Mouse (Mus musculus) B cell, adult (primary cell): ENCODE data around the gene Tbc1d10b. TPM values are rescaled to one million over a fixed set of nuclear protein-coding genes. Genes with fewer than 3 reads are reported as not detected.

ENCODE experiments used
- total RNA-seq: library from RNA; stranded (reverse); gene quantifications from 4 replicates; pipeline ENCODE4 v1.2.4, GENCODE M21; 2023; ENCODE audit not compliant: inconsistent age

The Tbc1d10b gene
- total RNA-seq: 54.5 to 63.3 TPM (median 58.6 TPM) in 4 replicates

GRCm38 (mm10) chr7:127208295-127208552 is at the start of gene Tbc1d10b:
Gene Tbc1d10b, minus strand, starts transcription at chr7:127208468.

GRCm38 (mm10) chr7:127243870-127244657 is 35.8 kb upstream of the Tbc1d10b start, which contains the start of gene Zfp771:
Gene Zfp771, plus strand, starts transcription at chr7:127244274.

GRCm38 (mm10) chr7:127232622-127233367 is 24.5 kb upstream of the Tbc1d10b start, which contains the start of the genes Zfp553 and Sept1:
Gene Zfp553, plus strand, starts transcription at chr7:127233061.
Gene Sept1, minus strand, starts transcription at chr7:127233130.

GRCm38 (mm10) chr7:127208553-127209438 is 528 bp upstream of the Tbc1d10b start, which contains the start of gene Mylpf:
Gene Mylpf, plus strand, starts transcription at chr7:127208890.

GRCm38 (mm10) chr7:127195544-127196295 is 12.5 kb downstream of the Tbc1d10b start, which contains the start of gene Cd2bp2:
Gene Cd2bp2, minus strand, starts transcription at chr7:127196050.

Other genes starting within 250 kb of the Tbc1d10b start
- 66.9 to 70.5 TPM (median 68.4 TPM) in 4 replicates for gene Cdipt, start 232.6 kb downstream of the Tbc1d10b start, total RNA-seq
- 0.54 to 1.4 TPM (median 1.3 TPM) in 4 replicates for gene Cdiptos, start 232.4 kb downstream of the Tbc1d10b start, total RNA-seq
- 41.1 to 44.2 TPM (median 42.9 TPM) in 4 replicates for gene Mvp, start 193.8 kb downstream of the Tbc1d10b start, total RNA-seq
- 6.5 to 7.8 TPM (median 6.7 TPM) in 3 of 4 replicates, not detected in the other for gene Pagr1b, start 192.0 kb downstream of the Tbc1d10b start, total RNA-seq
- gene Pagr1a, start 191.1 kb downstream of the Tbc1d10b start, total RNA-seq: 3.8 to 30.1 TPM (median 20.5 TPM) in 3 of 4 replicates, not detected in the other
- gene Gm42742, start 187.4 kb downstream of the Tbc1d10b start, total RNA-seq: 26.9 to 42.2 TPM (median 37.4 TPM) in 4 replicates
- gene Prrt2, start 187.3 kb downstream of the Tbc1d10b start, total RNA-seq: 1.2 to 1.6 TPM (median 1.4 TPM) in 4 replicates
- 211 to 222 TPM (median 215 TPM) in 4 replicates for gene Maz, start 181.4 kb downstream of the Tbc1d10b start, total RNA-seq
- 2.8 to 4.5 TPM (median 3.0 TPM) in 4 replicates for gene Kif22, start 166.0 kb downstream of the Tbc1d10b start, total RNA-seq
- gene Zg16, start 121.1 kb downstream of the Tbc1d10b start, total RNA-seq: 2.3 to 4.0 TPM (median 2.6 TPM) in 3 of 4 replicates, not detected in the other
- 46.0 to 63.9 TPM (median 57.5 TPM) in 4 replicates for gene AI467606, start 117.1 kb downstream of the Tbc1d10b start, total RNA-seq
- gene Qprt, start 86.2 kb downstream of the Tbc1d10b start, total RNA-seq: 0.42 to 1.1 TPM (median 0.59 TPM) in 4 replicates
- gene Spn, start 70.6 kb downstream of the Tbc1d10b start, total RNA-seq: 6.5 to 8.8 TPM (median 7.3 TPM) in 4 replicates
- 76.0 to 79.5 TPM (median 77.9 TPM) in 4 replicates for gene Cd2bp2, start 12.4 kb downstream of the Tbc1d10b start, total RNA-seq
- 5.3 to 13.4 TPM (median 8.4 TPM) in 4 replicates for gene Mylpf, start 422 bp upstream of the Tbc1d10b start, total RNA-seq
- gene Zfp553, start 24.6 kb upstream of the Tbc1d10b start, total RNA-seq: 9.1 to 13.5 TPM (median 10.3 TPM) in 4 replicates
- gene Sept1, start 24.7 kb upstream of the Tbc1d10b start, total RNA-seq: 393 to 439 TPM (median 415 TPM) in 4 replicates
- 14.8 to 24.2 TPM (median 17.5 TPM) in 4 replicates for gene Zfp771, start 35.8 kb upstream of the Tbc1d10b start, total RNA-seq
- 13.9 to 18.3 TPM (median 14.3 TPM) in 4 replicates for gene Dctpp1, start 52.2 kb upstream of the Tbc1d10b start, total RNA-seq
- gene Sephs2, start 65.6 kb upstream of the Tbc1d10b start, total RNA-seq: 28.1 to 30.4 TPM (median 28.4 TPM) in 4 replicates
- gene Itgal, start 87.8 kb upstream of the Tbc1d10b start, total RNA-seq: 116 to 127 TPM (median 121 TPM) in 4 replicates
- 1.7 to 3.4 TPM (median 2.6 TPM) in 4 replicates for gene Zfp768, start 137.1 kb upstream of the Tbc1d10b start, total RNA-seq
- gene Zfp747, start 167.6 kb upstream of the Tbc1d10b start, total RNA-seq: 11.0 to 14.9 TPM (median 12.9 TPM) in 4 replicates
- gene 9130019O22Rik, start 178.7 kb upstream of the Tbc1d10b start, total RNA-seq: 3.5 to 3.9 TPM (median 3.6 TPM) in 4 replicates
- 5.4 to 8.1 TPM (median 6.8 TPM) in 4 replicates for gene E430018J23Rik, start 185.2 kb upstream of the Tbc1d10b start, total RNA-seq
- 8.6 to 9.8 TPM (median 9.1 TPM) in 4 replicates for gene Zfp764, start 198.4 kb upstream of the Tbc1d10b start, total RNA-seq
- gene Zfp688, start 213.6 kb upstream of the Tbc1d10b start, total RNA-seq: 12.1 to 16.3 TPM (median 13.2 TPM) in 4 replicates
- 5.1 to 6.1 TPM (median 5.8 TPM) in 4 replicates for gene Zfp689, start 240.7 kb upstream of the Tbc1d10b start, total RNA-seq